Comparison of ENCODE assay signal across 10 mouse cellular contexts in genomic region chr3:156562796-156563195, GRCm38 (mm10). TPM values are rescaled to one million over a fixed set of nuclear protein-coding genes. Genes with fewer than 3 reads are reported as not detected.
DNase-seq lines count a peak whose midpoint lies in the region; ATAC-seq and TF ChIP-seq lines count a peak whose summit lies in the region.
"Had no signal": no experiment of that assay in that cellular context is flagged by ENCODE, and none has a peak within 500 bp of the region (broad histone marks: within the 10 kb centered on the region; RNA-seq: fewer than 3 reads in every experiment).

No protein-coding gene starts in this region.

- no peak for DNase-seq in kidney, adult 11 months
- no peak for DNase-seq in embryonic facial prominence, embryonic 11.5 days (ENCODE audit: low spot score)
- no peak for DNase-seq in forebrain, postnatal 0 days
- no peak for DNase-seq in urinary bladder, adult 2 months (ENCODE audit: low spot score)
- DNase-seq in kidney, adult 18-20 months, result no peak

- no peak overlapping the region for H3K27ac ChIP-seq in kidney, embryonic 14.5 days (ENCODE audit: low read depth, low read length)
- no peak overlapping the region for H3K27ac ChIP-seq in embryonic facial prominence, embryonic 11.5 days (replicated peaks; ENCODE audit: low read depth, low read length)
- peak overlapping the region; percentile 98 for H3K27ac ChIP-seq in forebrain, postnatal 0 days (ENCODE audit: low read depth, low read length)
- peak overlapping the region; percentile 96 for H3K27ac ChIP-seq in midbrain, embryonic 13.5 days

- 8% methylated on average over 2 of the region's 2 CpGs for WGBS in kidney, embryonic 14.5 days
- 20% methylated on average over 2 of the region's 2 CpGs for WGBS in embryonic facial prominence, embryonic 11.5 days
- WGBS in forebrain, postnatal 0 days, result 16% methylated on average over 2 of the region's 2 CpGs
- WGBS in midbrain, embryonic 13.5 days, result 25% methylated on average over 2 of the region's 2 CpGs

- TF ChIP-seq CTCF in forebrain, postnatal 0 days (IDR thresholded peaks at IDR 0.05; ENCODE audit: low read depth), result no peak

- peak; percentile 26; the same call in 1 of the 2 replicates for ATAC-seq in kidney, embryonic 14.5 days (ENCODE audit: low FRiP score, low TSS enrichment)
- ATAC-seq in embryonic facial prominence, embryonic 11.5 days (replicated peaks; ENCODE audit: insufficient number of reproducible peaks, low FRiP score, low TSS enrichment, low read depth), result no peak
- ATAC-seq in forebrain, postnatal 0 days, result no peak
- no peak for ATAC-seq in midbrain, embryonic 13.5 days
- ATAC-seq in inflammation-experienced regulatory T-cells, adult 6 months, result no peak

- H3K9me3 ChIP-seq in kidney, embryonic 14.5 days (ENCODE audit: control insufficient read depth, low read length), result no peaks in the 10 kb centered on the region
- H3K9me3 ChIP-seq in embryonic facial prominence, embryonic 11.5 days (replicated peaks; ENCODE audit: control insufficient read depth, low read length), result no peaks in the 10 kb centered on the region
- H3K9me3 ChIP-seq in forebrain, postnatal 0 days (ENCODE audit: low read length), result no peaks in the 10 kb centered on the region
- no peaks in the 10 kb centered on the region for H3K9me3 ChIP-seq in midbrain, embryonic 13.5 days

- peak overlapping the region; percentile 60; the same call in 1 of the 2 replicates for H3K9ac ChIP-seq in kidney, embryonic 14.5 days (ENCODE audit: low read depth, low read length)
- H3K9ac ChIP-seq in embryonic facial prominence, embryonic 11.5 days (replicated peaks; ENCODE audit: low read length), result no peak overlapping the region; the same call in 1 of the 2 replicates
- H3K9ac ChIP-seq in forebrain, postnatal 0 days, result peak overlapping the region; percentile 80
- peak overlapping the region; percentile 76 for H3K9ac ChIP-seq in midbrain, embryonic 13.5 days (replicated peaks)

- H3K4me2 ChIP-seq in kidney, embryonic 14.5 days (replicated peaks; ENCODE audit: low read depth, low read length), result peak overlapping the region; percentile 91
- peak overlapping the region; percentile 90; the same call in 1 of the 2 replicates for H3K4me2 ChIP-seq in embryonic facial prominence, embryonic 11.5 days (ENCODE audit: low read depth, low read length)
- peak overlapping the region; percentile 78 for H3K4me2 ChIP-seq in forebrain, postnatal 0 days (ENCODE audit: low read depth)
- H3K4me2 ChIP-seq in midbrain, embryonic 13.5 days (replicated peaks), result peak overlapping the region; percentile 64

- peaks cover 15% of the 10 kb centered on the region for H3K27me3 ChIP-seq in kidney, embryonic 14.5 days (ENCODE audit: control insufficient read depth, insufficient read depth, low read length)
- peaks cover 7% of the 10 kb centered on the region; the same call in 1 of the 2 replicates for H3K27me3 ChIP-seq in embryonic facial prominence, embryonic 11.5 days (ENCODE audit: control insufficient read depth, insufficient read depth, low read length)
- no peaks in the 10 kb centered on the region for H3K27me3 ChIP-seq in forebrain, postnatal 0 days (ENCODE audit: insufficient read depth, low read length)
- H3K27me3 ChIP-seq in midbrain, embryonic 13.5 days, result peaks cover 6% of the 10 kb centered on the region; the same call in 1 of the 2 replicates

- H3K4me1 ChIP-seq in kidney, embryonic 14.5 days (ENCODE audit: control insufficient read depth, insufficient read depth, low read length), result peaks cover 9% of the 10 kb centered on the region; the same call in 1 of the 2 replicates
- H3K4me1 ChIP-seq in embryonic facial prominence, embryonic 11.5 days (ENCODE audit: control insufficient read depth, insufficient read depth, low read length), result no peaks in the 10 kb centered on the region; the same call in 1 of the 2 replicates
- H3K4me1 ChIP-seq in forebrain, postnatal 0 days (ENCODE audit: insufficient read depth), result no peaks in the 10 kb centered on the region; the same call in 1 of the 2 replicates
- peaks cover 43% of the 10 kb centered on the region for H3K4me1 ChIP-seq in midbrain, embryonic 13.5 days (replicated peaks)

- H3K36me3 ChIP-seq in kidney, embryonic 14.5 days (ENCODE audit: control insufficient read depth, insufficient read depth, low read length), result no peaks in the 10 kb centered on the region
- H3K36me3 ChIP-seq in embryonic facial prominence, embryonic 11.5 days (replicated peaks; ENCODE audit: control insufficient read depth, insufficient read depth, low read depth, low read length), result no peaks in the 10 kb centered on the region
- no peaks in the 10 kb centered on the region for H3K36me3 ChIP-seq in forebrain, postnatal 0 days (ENCODE audit: insufficient read depth)
- no peaks in the 10 kb centered on the region for H3K36me3 ChIP-seq in midbrain, embryonic 13.5 days

- peak overlapping the region; percentile 64 for H3K4me3 ChIP-seq in kidney, embryonic 14.5 days (ENCODE audit: low read length)
- H3K4me3 ChIP-seq in embryonic facial prominence, embryonic 11.5 days (ENCODE audit: low read depth, low read length), result peak overlapping the region; percentile 64; the same call in 1 of the 2 replicates
- H3K4me3 ChIP-seq in forebrain, postnatal 0 days (ENCODE audit: low read depth, low read length), result peak overlapping the region; percentile 80
- peak overlapping the region; percentile 56 for H3K4me3 ChIP-seq in midbrain, embryonic 13.5 days (replicated peaks)

RNA-seq across cellular contexts. Expression of gene Negr1, which starts 1.2 kb away (rescaled TPM):
- polyA plus RNA-seq in kidney, embryonic 14.5 days (2014; fragmentation: Nextera tagmentation; extraction: Ambion mirVana), result 12.2 and 12.4 TPM in 2 replicates
- 3.4 and 3.7 TPM in 2 replicates for polyA plus RNA-seq in embryonic facial prominence, embryonic 11.5 days (2014; fragmentation: Nextera tagmentation; extraction: Ambion mirVana)
- total RNA-seq in forebrain, postnatal 0 days (2014; rRNA removed), result 145 and 205 TPM in 2 replicates
- polyA plus RNA-seq in forebrain, postnatal 0 days (2015; fragmentation: Nextera tagmentation; extraction: Ambion mirVana), result 43.9 and 65.0 TPM in 2 replicates
- 34.1 and 34.3 TPM in 2 replicates for polyA plus RNA-seq in midbrain, embryonic 13.5 days (2015; fragmentation: Nextera tagmentation; extraction: Ambion mirVana)
- polyA plus RNA-seq in inflammation-experienced regulatory T-cells, adult 6 months (2017; shearing (Covaris generic)), result not detected
- 4.6 and 5.7 TPM in 2 replicates for polyA plus RNA-seq in urinary bladder, adult 2 months (2012; rRNA removed)
- total RNA-seq: MEL had no signal
- polyA plus RNA-seq: liver, adult 2 months had no signal

Comparison
In these comparisons a context has a peak if more than half of its experiments do, and no peak if none do; other contexts are left out.
1. H3K27ac ChIP-seq: peak in forebrain, postnatal 0 days (single experiment) and midbrain, embryonic 13.5 days (single experiment); none in kidney, embryonic 14.5 days (single experiment) and embryonic facial prominence, embryonic 11.5 days (single experiment).
2. Peak in every context shown above with its lines, with median percentiles within 50 percentile points of each other: H3K4me2 ChIP-seq and H3K4me3 ChIP-seq.